Mouse (Mus musculus): Measurements from ENCODE around the gene Faim.

The Faim gene

GRCm38 (mm10) chr9:99048724-99049250 lies 62.6 kb downstream of the Faim start:
- DNase-seq (ENCODE audit: low spot score in 2 of 2), result no peak

DNA sequence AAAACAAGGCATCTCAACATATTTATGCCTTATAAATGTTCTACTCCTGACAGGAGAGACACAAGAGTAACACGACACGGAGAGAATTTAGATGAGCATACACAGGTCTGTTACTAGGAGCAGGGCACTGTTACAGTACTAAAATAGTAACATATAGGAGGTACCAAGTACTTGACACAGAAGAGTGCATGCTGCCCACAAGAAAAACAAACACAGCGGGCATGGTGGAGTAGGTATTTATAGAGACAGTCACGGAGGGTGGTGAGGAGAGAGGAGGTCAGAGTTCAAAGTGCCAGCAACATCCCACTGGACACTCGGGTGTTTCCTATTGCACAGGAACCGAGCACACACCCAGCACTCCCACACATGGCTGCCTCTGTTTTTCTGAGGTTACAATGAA lies 63.6 kb downstream of the Faim start:
- no peak for DNase-seq (ENCODE audit: low spot score in 2 of 2)

Data from urinary bladder, postnatal 36 days (tissue).